Mouse (Mus musculus): ENCODE results near the gene Phxr2.

- TF ChIP-seq CTCF (IDR thresholded peaks at IDR 0.05; ENCODE audit: low read depth, low read length): no peak
- no peak for TF ChIP-seq TAL1 (conservative IDR thresholded peaks at IDR 0.05; ENCODE audit: low read depth, low read length)
Measured at GRCm38 (mm10) chr10:99146596-99146995, 20.5 kb upstream of the Phxr2 start.
